In the genomic region with DNA sequence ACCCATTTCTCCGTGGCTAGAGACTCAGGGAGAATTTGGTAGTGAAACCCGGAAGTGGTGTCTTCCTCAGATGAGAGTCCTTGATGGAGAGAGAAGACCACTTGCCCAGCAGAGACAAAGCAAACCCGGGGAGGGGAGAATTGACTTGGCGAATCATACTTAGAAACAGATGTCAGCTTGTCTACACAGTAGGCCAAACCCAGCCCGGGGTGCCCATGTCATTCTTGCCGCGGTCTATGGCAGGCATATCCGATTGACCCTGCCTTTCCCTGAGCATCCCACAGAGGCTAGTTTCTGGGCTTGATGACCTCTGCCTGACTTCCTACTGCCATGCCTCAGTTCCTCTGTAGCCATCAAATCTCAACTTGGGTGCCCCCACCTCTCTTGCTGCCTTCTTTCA, we compare ENCODE assay signal across 8 mouse cellular contexts.
DNase-seq lines count a peak whose midpoint lies in the region; ATAC-seq and TF ChIP-seq lines count a peak whose summit lies in the region.

No protein-coding gene starts in this region.

- no peaks in the 10 kb centered on the region for H3K9me3 ChIP-seq in intestine, embryonic 14.5 days (ENCODE audit: control insufficient read depth, low read length)
- H3K9me3 ChIP-seq in intestine, postnatal 0 days (ENCODE audit: control insufficient read depth) = no peaks in the 10 kb centered on the region
- no peaks in the 10 kb centered on the region for H3K9me3 ChIP-seq in forebrain, embryonic 14.5 days (replicated peaks; ENCODE audit: control insufficient read depth, low read length)
- H3K9me3 ChIP-seq in stomach, embryonic 16.5 days (replicated peaks; ENCODE audit: control insufficient read depth, low read length) = no peaks in the 10 kb centered on the region

- H3K4me2 ChIP-seq in intestine, embryonic 14.5 days (ENCODE audit: low read length) = peak overlapping the region; percentile 50; the same call in 1 of the 2 replicates
- H3K4me2 ChIP-seq in intestine, postnatal 0 days (replicated peaks; ENCODE audit: low read depth) = no peak overlapping the region
- no peak overlapping the region for H3K4me2 ChIP-seq in forebrain, embryonic 14.5 days (ENCODE audit: low read length)
- peak overlapping the region; percentile 60; the same call in 1 of the 2 replicates for H3K4me2 ChIP-seq in stomach, embryonic 16.5 days (ENCODE audit: low read depth, low read length)

- no peak overlapping the region for H3K9ac ChIP-seq in intestine, embryonic 14.5 days (ENCODE audit: low read length)
- H3K9ac ChIP-seq in intestine, postnatal 0 days (ENCODE audit: low read depth, low read length) = no peak overlapping the region
- no peak overlapping the region for H3K9ac ChIP-seq in forebrain, embryonic 14.5 days (ENCODE audit: low read length)
- H3K9ac ChIP-seq in stomach, embryonic 16.5 days (ENCODE audit: low read length) = no peak overlapping the region

- H3K4me1 ChIP-seq in intestine, embryonic 14.5 days (replicated peaks; ENCODE audit: control insufficient read depth, insufficient read depth, low read length) = peaks cover 21% of the 10 kb centered on the region
- peaks cover 7% of the 10 kb centered on the region; the same call in 1 of the 2 replicates for H3K4me1 ChIP-seq in intestine, postnatal 0 days (replicated peaks; ENCODE audit: control insufficient read depth, insufficient read depth, low read length)
- peaks cover 19% of the 10 kb centered on the region for H3K4me1 ChIP-seq in forebrain, embryonic 14.5 days (ENCODE audit: control insufficient read depth, insufficient read depth, low read length)
- H3K4me1 ChIP-seq in stomach, embryonic 16.5 days (ENCODE audit: control insufficient read depth, insufficient read depth, low read length) = peaks cover 19% of the 10 kb centered on the region

- no peak overlapping the region for H3K4me3 ChIP-seq in intestine, embryonic 14.5 days (ENCODE audit: low read depth, low read length)
- H3K4me3 ChIP-seq in intestine, postnatal 0 days (ENCODE audit: low read depth, low read length) = no peak overlapping the region
- no peak overlapping the region for H3K4me3 ChIP-seq in forebrain, embryonic 14.5 days (ENCODE audit: low read depth, low read length)
- no peak overlapping the region for H3K4me3 ChIP-seq in stomach, embryonic 16.5 days (replicated peaks; ENCODE audit: low read length)

- peak overlapping the region; percentile 90 for H3K27ac ChIP-seq in intestine, embryonic 14.5 days (ENCODE audit: low read depth)
- no peak overlapping the region for H3K27ac ChIP-seq in intestine, postnatal 0 days (ENCODE audit: low read depth, low read length)
- peak overlapping the region; percentile 99 for H3K27ac ChIP-seq in forebrain, embryonic 14.5 days (ENCODE audit: low read depth, low read length)
- H3K27ac ChIP-seq in stomach, embryonic 16.5 days (ENCODE audit: low read length) = peak overlapping the region; percentile 98

- no peaks in the 10 kb centered on the region for H3K36me3 ChIP-seq in intestine, embryonic 14.5 days (ENCODE audit: control insufficient read depth, insufficient read depth, low read length)
- no peaks in the 10 kb centered on the region for H3K36me3 ChIP-seq in intestine, postnatal 0 days (ENCODE audit: control insufficient read depth, insufficient read depth)
- no peaks in the 10 kb centered on the region for H3K36me3 ChIP-seq in forebrain, embryonic 14.5 days (ENCODE audit: control insufficient read depth, insufficient read depth, low read length)
- H3K36me3 ChIP-seq in stomach, embryonic 16.5 days (ENCODE audit: control insufficient read depth, insufficient read depth, low read length) = no peaks in the 10 kb centered on the region

- no peak for TF ChIP-seq CTCF in intestine, postnatal 0 days (IDR thresholded peaks at IDR 0.05; ENCODE audit: low read depth)

- WGBS in intestine, embryonic 14.5 days = 88% methylated on average over 8 of the region's 8 CpGs
- 86% methylated on average over 8 of the region's 8 CpGs for whole genome bisulfite sequencing in intestine, postnatal 0 days
- WGBS in forebrain, embryonic 14.5 days = 70% methylated on average over 8 of the region's 8 CpGs
- 88% methylated on average over 8 of the region's 8 CpGs for WGBS in stomach, embryonic 16.5 days

- no peaks in the 10 kb centered on the region; the same call in 1 of the 2 replicates for H3K27me3 ChIP-seq in intestine, embryonic 14.5 days (replicated peaks; ENCODE audit: control insufficient read depth, insufficient read depth, low read length)
- no peaks in the 10 kb centered on the region for H3K27me3 ChIP-seq in intestine, postnatal 0 days (replicated peaks; ENCODE audit: control insufficient read depth, insufficient read depth, low read length)
- H3K27me3 ChIP-seq in forebrain, embryonic 14.5 days (replicated peaks; ENCODE audit: control insufficient read depth, insufficient read depth, low read length) = no peaks in the 10 kb centered on the region
- no peaks in the 10 kb centered on the region for H3K27me3 ChIP-seq in stomach, embryonic 16.5 days (ENCODE audit: control insufficient read depth, insufficient read depth, low read length)

- ATAC-seq in intestine, embryonic 14.5 days (replicated peaks; ENCODE audit: low FRiP score, low TSS enrichment, low read depth) = no peak
- ATAC-seq in intestine, postnatal 0 days = no peak
- ATAC-seq in forebrain, embryonic 14.5 days = no peak
- ATAC-seq in stomach, embryonic 16.5 days (ENCODE audit: insufficient read depth, low FRiP score) = no peak

- DNase-seq in intestine, embryonic 14.5 days (ENCODE audit: low spot score) = no peak
- peak; percentile 17 for DNase-seq in retina, postnatal 1 day
- DNase-seq in retina, embryonic 14.5 days (ENCODE audit: low spot score) = no peak
- DNase-seq in forebrain, embryonic 14.5 days (ENCODE audit: low spot score) = no peak
- DNase-seq in right cerebral cortex, postnatal 4 days = no peak
- no peak for DNase-seq in gastrocnemius, postnatal 10 days

Comparison
In these comparisons a context has a peak if more than half of its experiments do, and no peak if none do; other contexts are left out.
1. H3K4me2 ChIP-seq: peak in intestine, embryonic 14.5 days (single experiment) and stomach, embryonic 16.5 days (single experiment); none in intestine, postnatal 0 days (single experiment) and forebrain, embryonic 14.5 days (single experiment).